ENCODE assay signal across 10 mouse cellular contexts in genomic region chr14:7847746-7848232, GRCm38 (mm10). TPM values are rescaled to one million over a fixed set of nuclear protein-coding genes. Genes with fewer than 3 reads are reported as not detected.
A peak's percentile ranks its signal among the peaks of the same experiment; 100 is the strongest.
DNase-seq lines count a peak whose midpoint lies in the region; ATAC-seq and TF ChIP-seq lines count a peak whose summit lies in the region.
"Had no signal": no experiment of that assay in that cellular context is flagged by ENCODE, and none has a peak within 500 bp of the region (broad histone marks: within the 10 kb centered on the region; RNA-seq: fewer than 3 reads in every experiment).

No protein-coding gene starts in this region.

- ATAC-seq in kidney, embryonic 15.5 days (replicated peaks; ENCODE audit: low FRiP score), result peak; percentile 66
- peak; percentile 35; the same call in 1 of the 2 replicates for ATAC-seq in hindbrain, embryonic 14.5 days (ENCODE audit: low FRiP score)

- no peak overlapping the region for H3K9ac ChIP-seq in kidney, embryonic 15.5 days
- no peak overlapping the region for H3K9ac ChIP-seq in hindbrain, embryonic 14.5 days

- H3K27me3 ChIP-seq in kidney, embryonic 15.5 days, result no peaks in the 10 kb centered on the region
- H3K27me3 ChIP-seq in hindbrain, embryonic 14.5 days (ENCODE audit: control insufficient read depth, insufficient read depth, low read length), result no peaks in the 10 kb centered on the region

- H3K27ac ChIP-seq in kidney, embryonic 15.5 days, result peak overlapping the region; percentile 63; the same call in 1 of the 2 replicates
- H3K27ac ChIP-seq in embryonic fibroblast, embryonic 13.5 days (ENCODE audit: insufficient read depth, low read length), result peak overlapping the region; percentile 84
- no peak overlapping the region for H3K27ac ChIP-seq in hindbrain, embryonic 14.5 days

- H3K9me3 ChIP-seq in kidney, embryonic 15.5 days (replicated peaks), result no peaks in the 10 kb centered on the region
- no peaks in the 10 kb centered on the region for H3K9me3 ChIP-seq in hindbrain, embryonic 14.5 days (ENCODE audit: control insufficient read depth, low read length)

- 38% methylated on average over 5 of the region's 5 CpGs for WGBS in kidney, embryonic 15.5 days
- 32% methylated on average over 5 of the region's 5 CpGs for WGBS in hindbrain, embryonic 14.5 days

- no peaks in the 10 kb centered on the region for H3K36me3 ChIP-seq in kidney, embryonic 15.5 days
- H3K36me3 ChIP-seq in hindbrain, embryonic 14.5 days (replicated peaks; ENCODE audit: control insufficient read depth, insufficient read depth), result no peaks in the 10 kb centered on the region

- peaks cover 55% of the 10 kb centered on the region for H3K4me1 ChIP-seq in kidney, embryonic 15.5 days
- H3K4me1 ChIP-seq in embryonic fibroblast, embryonic 13.5 days (ENCODE audit: control insufficient read depth, insufficient read depth, low read length), result peaks cover 39% of the 10 kb centered on the region
- peaks cover 10% of the 10 kb centered on the region for H3K4me1 ChIP-seq in hindbrain, embryonic 14.5 days (replicated peaks; ENCODE audit: control insufficient read depth, insufficient read depth, low read length)

- H3K4me3 ChIP-seq in kidney, embryonic 15.5 days (replicated peaks), result no peak overlapping the region
- H3K4me3 ChIP-seq in embryonic fibroblast, embryonic 13.5 days (ENCODE audit: insufficient read depth, low read length), result no peak overlapping the region
- H3K4me3 ChIP-seq in hindbrain, embryonic 14.5 days (replicated peaks; ENCODE audit: low read length), result no peak overlapping the region

- no peak for TF ChIP-seq POLR2A in embryonic fibroblast, embryonic 13.5 days (IDR thresholded peaks at IDR 0.05; ENCODE audit: low read depth, low read length)

- no peak for TF ChIP-seq CTCF in embryonic fibroblast, embryonic 13.5 days (IDR thresholded peaks at IDR 0.05; ENCODE audit: borderline replicate concordance, insufficient read depth, low read length)

- no peak overlapping the region for H3K4me2 ChIP-seq in kidney, embryonic 15.5 days
- H3K4me2 ChIP-seq in hindbrain, embryonic 14.5 days (replicated peaks), result no peak overlapping the region

- DNase-seq in kidney, adult 9 months, result no peak
- no peak for DNase-seq in hindbrain, embryonic 14.5 days (ENCODE audit: low spot score)
- peak; percentile 75 for DNase-seq in retina, embryonic 14.5 days (ENCODE audit: low spot score)
- no peak for DNase-seq in right cerebral cortex, postnatal 36 days (ENCODE audit: low spot score in 2 of 2)
- no peak for DNase-seq in urinary bladder, postnatal 25 days (ENCODE audit: low spot score)
- DNase-seq in spleen, adult 12 weeks (ENCODE audit: low spot score), result no peak

RNA-seq across cellular contexts. Expression of gene Flnb, which starts 30.0 kb away (rescaled TPM):
- polyA plus RNA-seq in kidney, embryonic 15.5 days (2015; fragmentation: Nextera tagmentation; extraction: Ambion mirVana), result 19.4 and 20.6 TPM in 2 replicates
- polyA plus RNA-seq in embryonic fibroblast, embryonic 13.5 days (2011; ENCODE audit: insufficient read length, low read depth, missing spikeins), result 190 and 401 TPM in 2 replicates
- polyA plus RNA-seq in hindbrain, embryonic 14.5 days (2014; fragmentation: Nextera tagmentation; extraction: Ambion mirVana), result 7.4 and 9.0 TPM in 2 replicates

RNA-seq across cellular contexts. Expression of gene Gm26661, which starts 56.4 kb away (rescaled TPM):
- polyA plus RNA-seq in kidney, embryonic 15.5 days (2015; fragmentation: Nextera tagmentation; extraction: Ambion mirVana), result not detected in 2 replicates
- not detected in 2 replicates for polyA plus RNA-seq in embryonic fibroblast, embryonic 13.5 days (2011; ENCODE audit: insufficient read length, low read depth, missing spikeins)
- not detected in 2 replicates for polyA plus RNA-seq in hindbrain, embryonic 14.5 days (2014; fragmentation: Nextera tagmentation; extraction: Ambion mirVana)
- polyA plus RNA-seq: limb, embryonic 11.5 days; spleen, adult 2 months had no signal
